Mouse (Mus musculus) naive thymus-derived CD4-positive, alpha-beta T cell, adult 2 months (primary cell): Measurements from ENCODE around the gene Pimreg.

ENCODE experiments used
- DNase-seq: peaks from one replicate; pipeline ENCODE4 v3.0.0-alpha.2; 2011; ENCODE audit warnings: low read depth

Pimreg gene

DNA sequence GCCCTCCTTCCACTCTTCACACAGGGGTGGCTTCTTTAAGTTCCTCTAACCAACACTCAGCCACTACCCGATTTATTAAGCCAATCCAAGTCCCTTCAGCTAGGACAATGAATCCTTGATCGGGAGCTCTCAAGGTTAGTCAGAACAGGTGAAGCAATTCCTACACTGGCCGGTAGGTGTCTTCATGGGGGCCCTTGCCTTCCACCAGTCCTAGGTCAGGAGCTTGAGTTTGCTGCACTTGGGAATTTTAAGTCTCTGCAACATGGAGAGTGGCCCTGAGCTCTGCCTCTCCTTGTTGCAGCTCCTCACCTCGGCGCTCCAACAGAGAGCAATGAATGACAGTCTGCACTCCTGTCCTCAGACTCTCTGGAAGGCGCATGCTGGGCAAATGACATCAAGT is 24.5 kb downstream of the Pimreg start:
- peak; percentile 37 for DNase-seq

DNA sequence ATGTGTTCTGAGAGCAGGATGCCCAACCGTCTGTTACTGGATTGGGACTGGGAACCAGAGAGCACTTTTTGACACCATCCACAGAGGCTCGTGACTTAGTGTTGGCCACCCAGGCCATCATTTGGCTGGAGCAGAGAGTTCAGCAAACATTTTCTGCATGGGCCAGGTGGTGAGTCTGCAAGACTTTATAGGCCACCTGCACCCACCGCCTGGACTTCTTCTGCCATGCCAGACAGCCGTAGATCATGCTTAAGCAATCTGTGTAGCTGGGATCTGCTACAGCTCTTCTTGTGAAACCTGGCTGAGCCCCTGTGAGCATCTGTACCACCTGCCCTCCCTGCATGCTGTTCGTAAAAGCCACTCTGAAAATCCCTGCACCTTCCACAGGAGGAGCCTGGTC is 25.5 kb downstream of the Pimreg start:
- no peak for DNase-seq

DNA sequence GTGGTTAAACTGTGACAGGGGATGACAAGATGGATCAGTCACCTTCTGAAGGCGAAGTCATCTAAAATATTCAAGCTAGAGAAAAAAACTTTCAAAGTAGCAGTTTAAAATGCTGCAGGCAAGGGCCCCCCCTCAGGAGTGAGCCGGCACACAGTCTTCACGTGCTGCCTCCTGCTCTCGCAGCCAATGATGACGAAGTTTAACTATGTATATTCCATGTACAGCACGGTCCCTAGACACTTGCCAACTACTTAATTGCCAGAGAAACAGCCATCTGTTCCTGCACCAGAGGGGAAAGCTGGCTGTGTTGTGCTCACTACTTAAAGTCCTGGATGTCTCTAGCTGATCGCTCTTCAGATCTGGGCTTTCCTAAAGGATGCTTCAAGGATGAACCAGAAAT is 26.2 kb downstream of the Pimreg start:
- DNase-seq: no peak

DNA sequence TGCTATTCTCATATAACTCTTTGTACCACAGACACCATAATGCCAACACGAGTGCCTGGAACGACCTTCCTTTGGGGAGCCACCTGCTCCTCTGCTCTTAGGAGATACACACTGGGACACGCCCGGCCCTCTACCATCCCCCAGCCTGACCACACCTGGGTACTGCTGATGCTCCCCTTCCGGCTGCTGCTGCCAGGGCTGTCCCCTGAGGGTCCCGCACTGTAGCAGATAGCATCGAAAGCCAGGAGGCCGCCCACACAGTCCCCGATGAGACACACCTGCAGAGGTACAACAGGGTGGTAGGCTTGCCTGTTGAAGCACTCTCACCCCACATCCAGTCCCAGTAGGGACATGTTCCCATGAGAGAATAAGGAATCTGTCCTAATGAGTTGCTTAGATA is 28.9 kb downstream of the Pimreg start:
- DNase-seq: no peak

DNA sequence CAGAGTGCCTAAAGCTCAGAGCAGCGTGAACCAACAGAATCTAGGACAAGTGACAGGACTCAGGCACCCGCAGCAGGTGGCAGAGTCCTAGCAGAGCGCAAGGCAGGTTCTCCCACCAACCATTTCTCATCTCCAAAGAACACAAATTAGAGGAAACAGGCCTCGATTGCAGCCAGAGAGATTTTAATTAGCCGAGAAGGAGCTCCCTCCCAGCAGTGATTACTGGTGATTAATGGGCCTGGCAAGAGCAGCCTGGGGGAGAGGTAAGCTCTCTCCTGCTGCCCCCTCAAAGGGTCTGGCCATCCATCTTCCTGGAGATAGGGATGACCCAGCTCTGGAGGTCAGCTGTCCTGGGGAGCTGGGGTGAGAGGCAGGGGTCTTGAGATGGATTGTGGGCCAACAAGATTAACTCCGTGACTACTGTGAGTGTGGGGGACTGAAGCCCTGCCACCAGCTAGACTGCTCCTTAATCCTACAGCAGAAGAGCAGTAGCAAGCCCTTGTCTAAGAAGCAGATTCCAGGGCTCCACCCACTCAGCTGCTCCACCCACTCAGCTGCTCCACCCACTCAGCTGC is 30.6 kb downstream of the Pimreg start:
- DNase-seq: no peak

DNA sequence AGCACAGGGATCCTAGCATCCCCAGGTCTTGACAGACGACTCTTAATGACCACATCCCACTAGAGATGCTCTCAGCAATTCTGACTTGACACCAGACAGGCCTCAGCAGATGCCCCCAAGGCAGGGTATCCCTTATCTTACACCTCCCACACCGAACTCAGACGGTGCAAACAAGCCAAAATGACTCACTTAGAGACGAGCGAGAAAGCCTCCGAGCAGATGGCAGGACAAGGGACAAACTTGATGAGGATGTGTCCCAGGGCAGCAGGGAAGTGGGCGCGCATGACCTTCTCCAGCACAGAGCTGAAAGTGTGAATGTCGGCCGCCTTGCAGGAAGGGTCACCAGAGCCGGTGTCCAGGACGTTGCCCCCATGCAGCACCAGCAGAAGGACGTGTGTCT is 32.4 kb downstream of the Pimreg start:
- no peak for DNase-seq

DNA sequence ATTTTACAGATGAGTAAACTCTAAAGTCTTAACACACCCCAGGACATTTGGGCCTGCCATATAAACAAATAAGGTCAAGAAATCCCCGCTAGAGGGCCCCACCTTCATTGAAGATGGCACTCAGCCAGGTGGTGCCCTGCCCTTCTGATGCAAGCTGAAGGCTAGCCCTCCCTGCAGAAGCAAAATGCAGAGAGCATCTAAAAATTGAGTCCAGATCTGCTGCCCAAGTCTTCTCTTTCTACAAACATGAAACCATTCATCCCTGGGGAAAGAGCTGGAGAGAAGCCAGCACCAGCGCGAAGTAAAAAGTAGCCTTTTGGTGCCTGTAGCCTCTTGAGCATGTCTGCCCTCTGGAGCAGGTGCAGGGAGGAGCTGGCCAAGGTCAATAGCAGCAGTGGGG is 36.2 kb downstream of the Pimreg start:
- no peak for DNase-seq

DNA sequence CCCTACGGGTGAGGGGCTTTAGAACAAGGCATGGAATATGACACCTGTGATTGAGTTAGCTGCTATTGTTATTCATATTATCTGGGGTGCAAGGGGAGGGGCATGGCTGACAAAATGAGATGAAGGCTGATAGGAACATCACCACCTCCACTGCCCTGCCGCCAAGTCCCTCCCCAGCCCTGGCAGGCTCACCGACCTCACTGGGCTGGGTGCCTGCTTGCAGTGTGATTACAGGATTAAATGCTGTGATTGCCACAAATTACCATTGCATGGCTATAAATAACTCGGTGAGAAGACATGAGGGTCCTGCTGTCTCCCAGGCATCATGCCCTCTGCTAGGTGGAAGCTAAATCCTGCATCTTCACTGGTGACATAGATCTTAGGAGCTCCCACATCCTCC is 36.8 kb downstream of the Pimreg start:
- no peak for DNase-seq

DNA sequence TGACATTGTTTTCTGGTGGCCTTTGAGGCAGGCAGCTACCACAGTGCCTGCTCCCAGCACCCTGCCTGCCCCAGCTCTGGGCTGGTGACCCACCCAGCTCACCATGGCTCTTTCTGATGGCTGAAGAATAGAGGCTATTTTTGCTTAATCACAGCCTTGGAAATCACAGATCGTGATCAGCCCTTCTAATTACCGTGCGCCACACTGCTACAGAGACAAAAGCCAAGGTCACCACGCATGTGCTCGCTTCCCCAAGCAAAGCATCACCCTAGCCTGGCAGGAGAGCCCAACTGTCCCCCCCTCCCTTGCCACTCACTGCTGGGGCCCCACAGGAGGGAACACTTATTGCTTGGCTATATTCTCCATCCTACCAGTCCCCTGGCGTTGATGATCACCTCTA is 38.6 kb downstream of the Pimreg start:
- no peak for DNase-seq

DNA sequence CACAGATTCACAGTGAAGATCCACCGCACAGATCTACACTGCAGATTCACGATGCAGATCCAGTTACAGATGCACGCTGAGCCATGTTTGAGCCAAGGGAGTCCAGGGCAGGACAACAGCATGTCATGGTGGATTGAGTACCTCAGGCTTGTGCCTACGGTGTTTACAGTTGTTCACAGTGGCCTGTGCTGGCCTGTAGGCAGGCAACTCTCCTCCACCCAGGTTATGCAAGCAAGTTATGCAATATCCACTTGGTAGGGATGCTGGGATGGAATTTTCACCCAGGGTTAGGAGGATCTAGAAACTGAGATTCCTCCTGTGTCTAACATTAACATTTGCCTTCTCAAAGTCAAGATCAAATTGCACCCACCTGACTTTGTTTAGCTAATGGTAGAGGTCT is 40.8 kb downstream of the Pimreg start:
- DNase-seq: no peak

DNA sequence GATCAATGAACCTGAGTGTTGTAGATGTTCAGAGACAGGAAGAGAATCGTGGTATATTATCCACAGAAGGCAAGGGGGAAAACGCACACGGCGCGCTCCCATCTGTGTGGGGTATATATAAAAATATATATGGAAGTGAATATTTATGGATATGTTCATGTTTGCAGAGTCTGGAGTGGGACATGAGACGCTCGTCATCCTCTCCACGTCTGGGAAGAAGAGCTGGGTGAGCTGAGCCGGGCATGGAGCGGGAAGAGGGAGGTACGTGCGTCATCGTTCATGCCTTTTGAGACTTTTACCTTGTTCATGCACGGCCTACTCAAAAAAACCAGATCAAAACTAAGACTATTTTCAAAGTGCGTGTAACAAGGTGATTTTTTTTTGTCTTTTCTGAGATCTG is 42.5 kb downstream of the Pimreg start:
- DNase-seq: no peak

DNA sequence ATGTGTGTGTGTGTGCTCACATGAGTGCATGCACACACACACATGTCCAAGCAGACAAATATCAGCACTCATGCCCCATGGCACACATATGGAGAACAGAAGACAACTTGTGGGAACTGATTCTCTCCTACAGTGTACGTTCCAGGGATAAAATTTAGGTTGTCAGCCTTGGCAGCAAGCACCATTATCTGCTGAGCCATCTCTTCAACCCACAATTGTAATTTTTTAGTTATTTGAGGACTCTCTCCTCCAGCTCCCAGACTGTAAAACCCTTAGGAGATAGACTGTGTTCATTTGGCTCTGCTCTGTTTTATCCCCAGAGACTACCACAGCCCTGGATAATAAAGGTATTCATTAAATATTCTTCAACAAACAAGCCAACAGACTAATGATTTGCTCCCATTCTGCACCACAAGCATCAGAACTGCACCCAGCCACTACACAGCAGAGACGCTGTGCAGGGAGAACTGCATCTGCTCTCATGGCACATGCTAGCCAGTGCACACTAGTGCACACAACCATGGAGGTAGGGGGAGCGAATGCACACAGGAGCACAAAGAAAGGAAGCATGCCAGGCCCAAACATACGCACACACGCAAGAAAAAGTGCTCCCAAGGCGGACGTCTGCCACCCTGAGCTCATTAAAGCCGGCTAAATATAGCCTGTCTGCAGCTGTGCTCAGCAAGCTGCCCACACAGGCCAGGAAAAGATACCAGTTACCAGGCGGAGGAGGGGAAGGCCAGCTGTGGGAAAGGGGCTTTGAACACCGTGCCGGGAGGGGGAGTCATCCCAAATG is 44.6 kb downstream of the Pimreg start:
- DNase-seq: no peak

DNA sequence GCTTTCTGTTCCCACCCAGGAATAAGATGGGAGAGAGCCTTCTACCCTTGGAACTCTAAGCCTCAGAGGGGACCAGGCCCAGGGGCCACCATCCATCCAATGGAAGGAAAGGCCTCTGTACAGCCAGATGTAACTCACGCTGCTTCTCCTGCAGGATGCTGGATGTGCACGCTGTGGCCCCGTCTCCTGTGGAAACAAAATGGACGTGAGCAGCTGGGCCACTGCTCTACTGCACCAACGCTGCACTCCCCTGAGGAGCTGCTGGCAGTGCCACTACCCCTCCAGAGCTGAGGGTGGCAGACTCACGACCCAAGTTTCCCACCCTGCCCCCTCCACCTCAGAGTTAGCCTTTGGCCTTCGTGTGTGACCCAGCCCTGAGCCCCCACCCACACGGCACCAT is 50.6 kb downstream of the Pimreg start:
- no peak for DNase-seq

DNA sequence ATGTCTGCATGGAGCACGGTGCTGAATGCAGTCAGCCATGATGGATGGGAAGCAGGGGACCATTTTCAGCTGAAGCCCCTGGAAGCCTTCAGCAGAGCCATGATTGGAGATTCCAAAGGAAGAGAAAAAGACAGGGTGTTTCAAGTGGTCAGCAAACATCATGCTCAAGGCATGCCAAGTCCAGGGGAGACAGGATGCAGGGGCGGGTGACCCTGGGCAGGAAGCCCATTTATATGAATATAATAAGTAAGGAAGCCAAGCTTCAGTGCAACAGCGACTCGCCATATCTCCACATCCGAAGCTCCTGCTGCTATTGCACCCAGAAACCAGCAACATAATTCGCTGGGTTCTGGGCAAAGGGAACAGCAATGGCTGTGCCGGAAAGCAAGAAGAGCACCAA is 52.6 kb downstream of the Pimreg start:
- DNase-seq: no peak

DNA sequence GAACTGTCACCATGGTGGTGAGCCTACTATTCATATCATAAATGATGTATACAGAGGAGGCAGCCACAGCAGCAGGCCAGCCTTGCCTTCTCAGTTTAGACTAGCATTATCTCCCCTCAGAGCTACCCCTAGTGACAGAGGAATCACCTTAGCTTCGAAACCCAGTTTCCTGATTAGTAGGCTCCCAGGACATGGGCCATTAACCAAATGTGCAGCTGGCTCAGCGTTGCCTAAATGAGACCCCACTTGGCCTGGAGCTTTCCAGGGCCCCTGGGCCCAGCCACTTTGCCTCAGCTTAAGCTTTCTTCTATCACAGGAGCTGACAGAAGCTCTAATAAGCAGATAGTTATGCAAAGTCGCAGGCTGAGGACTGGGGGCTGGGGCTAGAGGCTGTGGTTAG is 54.2 kb downstream of the Pimreg start:
- DNase-seq: no peak
